Mouse (Mus musculus): ENCODE data around the gene Irf2bp1.

DNA sequence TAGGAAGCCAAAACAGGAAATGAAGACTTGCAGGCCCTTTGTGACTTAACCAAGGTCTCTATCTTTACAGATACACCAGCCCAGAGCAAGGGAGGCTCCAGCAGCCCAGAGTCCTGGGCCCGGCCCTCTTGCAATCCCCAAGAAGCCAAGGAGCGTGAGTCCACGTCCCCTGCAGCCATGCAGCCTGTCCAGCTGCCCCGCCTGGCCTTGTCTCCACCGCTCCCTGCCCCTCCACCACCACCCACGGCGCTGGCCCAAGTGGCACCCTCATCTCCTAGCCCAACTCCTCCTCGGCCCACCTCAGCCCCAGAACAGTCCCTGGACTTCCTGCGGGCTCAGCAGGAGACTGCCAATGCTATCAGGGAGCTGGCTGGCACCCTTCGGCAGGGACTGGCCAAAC lies 3.4 kb upstream of the Irf2bp1 start:
- TF ChIP-seq CTCF (IDR thresholded peaks at IDR 0.05; ENCODE audit: low read depth) (no peak), EP300 (IDR thresholded peaks at IDR 0.05; ENCODE audit: low read depth) (no peak)
